Mouse (Mus musculus) liver, adult (tissue): ENCODE results near the gene Gm3468.
"Not testable (repeated sequence)": the region's sequence is repeated elsewhere in the genome, so short reads cannot be mapped to it uniquely, and the experiment has no call there.

ENCODE experiments used
- GATA4 ChIP-seq: IDR thresholded peaks from 2 replicates; pipeline ENCODE4 v1.6.1; 2014; ENCODE audit warnings: mild to moderate bottlenecking, low read length; ENCODE audit not compliant: insufficient replicate concordance

The Gm3468 gene

DNA sequence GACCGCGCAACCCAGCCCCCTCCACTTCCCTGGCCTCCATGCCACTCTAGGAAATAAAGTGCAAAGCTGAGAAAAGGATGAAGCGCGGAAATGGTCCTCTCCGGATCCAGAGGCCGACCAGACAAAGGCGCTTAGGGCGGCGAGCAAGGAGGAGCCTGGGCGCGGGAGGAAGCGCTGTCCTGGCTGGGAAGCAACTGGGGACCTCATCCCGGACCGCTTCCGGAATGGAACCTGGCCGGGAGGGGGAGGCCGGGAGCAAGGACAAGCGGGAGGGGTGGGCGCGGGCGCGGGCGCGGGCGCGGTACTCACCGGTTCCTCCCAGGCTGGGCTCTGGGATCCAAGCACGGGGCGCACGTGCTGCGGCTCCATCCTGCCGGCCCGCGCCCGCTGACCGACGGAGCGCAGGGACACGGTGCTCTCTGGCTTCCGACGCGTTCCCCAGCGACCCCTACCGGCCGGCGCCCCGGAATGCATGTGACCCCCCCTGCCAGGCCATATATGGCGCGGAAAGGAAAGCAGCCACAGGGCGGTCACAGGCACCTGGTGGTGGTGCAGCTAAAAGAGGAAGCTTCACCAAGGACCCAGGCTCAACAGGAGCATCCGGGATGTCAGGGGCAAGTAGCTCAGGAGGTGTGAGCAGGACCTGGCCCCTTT, at the start of gene Gm3468:
Gm3468 (minus strand) TSS at position 394 of the 654 bp plus-strand sequence.
- TF ChIP-seq GATA4 = not testable (repeated sequence)

GRCm38 (mm10) chr14:6125707-6126106, 17.2 kb upstream of the Gm3468 start, which contains the start of gene Gm3476:
Gene Gm3476 (minus strand): TSS chr14:6125807.
- TF ChIP-seq GATA4 = not testable (repeated sequence)

- TF ChIP-seq GATA4 = not testable (repeated sequence)
Measured at GRCm38 (mm10) chr14:6093842-6094241, 14.6 kb downstream of the Gm3468 start, which contains the start of gene Gm8206. Gene Gm8206 (minus strand): TSS chr14:6093942.

GRCm38 (mm10) chr14:6058167-6058566, 50.3 kb downstream of the Gm3468 start, which contains the start of gene Gm6337:
Gene Gm6337 (minus strand): TSS chr14:6058267.
- not testable (repeated sequence) for TF ChIP-seq GATA4
